Mouse (Mus musculus) testis, adult 2 months (tissue): ENCODE results near the gene Mrpl35.

ENCODE experiments used
- CTCF ChIP-seq: fragments of 200-500 bp; IDR thresholded peaks from 2 replicates; pipeline ENCODE4 v1.5.1; 2012; ENCODE audit warnings: low read depth, mild to moderate bottlenecking, inconsistent platforms, low read length, moderate library complexity; ENCODE audit not compliant: control insufficient read depth, insufficient read depth, insufficient replicate concordance
- POLR2A ChIP-seq: fragments of 200-500 bp; IDR thresholded peaks from 2 replicates; pipeline ENCODE4 v1.6.1; 2012; ENCODE audit warnings: low read depth, mild to moderate bottlenecking, inconsistent platforms, low read length, moderate library complexity; ENCODE audit not compliant: control insufficient read depth

DNA sequence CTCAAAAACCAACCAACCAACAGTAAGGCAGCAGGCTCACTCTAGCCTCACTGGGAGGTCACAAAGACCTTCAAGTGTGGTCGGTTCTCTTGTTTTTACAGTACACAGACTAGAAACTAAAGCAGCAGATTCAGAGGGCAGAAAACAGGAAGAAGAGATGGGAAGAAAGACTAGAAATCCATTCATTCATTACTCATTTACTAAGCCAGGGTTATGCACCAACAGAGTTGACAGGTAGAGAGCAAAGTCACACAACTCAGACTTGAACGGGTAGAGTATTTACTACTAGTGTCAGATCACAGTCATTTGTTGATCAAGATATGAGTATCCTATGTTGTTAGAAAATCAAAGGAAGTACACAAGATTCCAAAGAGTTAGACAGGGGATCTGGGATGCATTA lies 13.9 kb downstream of the Mrpl35 start:
- TF ChIP-seq CTCF, result no peak
- TF ChIP-seq POLR2A, result no peak
